Mouse (Mus musculus): ENCODE measurements at regions not wholly inside any gene's neighbourhood (a gene's known extent, or its start where the extent isn't known, plus 50 kb on each side); places are given as distances from the start of the nearest gene placed in this dataset.

DNA sequence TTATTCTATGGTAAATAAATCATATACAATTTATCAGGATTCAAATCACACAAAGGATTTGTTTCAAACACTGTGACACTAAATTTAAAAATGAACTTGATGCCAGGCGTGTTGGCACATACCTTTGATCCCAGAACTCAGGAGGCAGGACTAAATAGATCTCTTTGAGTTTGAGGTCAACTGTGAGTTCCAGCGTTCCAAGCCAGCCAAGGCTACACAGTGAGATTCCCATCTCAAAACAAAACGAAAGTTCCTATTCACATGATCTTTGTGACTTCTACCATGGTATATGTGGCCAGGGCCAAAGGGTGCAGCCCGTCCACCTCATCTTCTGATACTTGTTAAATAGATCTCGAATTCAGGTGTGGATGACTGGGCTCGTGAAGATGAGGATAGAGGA, 216.9 kb upstream of the Dio3 start:
- Histone ChIP-seq H3K9ac (ENCODE audit: low read depth, low read length) (no peak overlapping the region), H3K4me3 (ENCODE audit: low read depth, low read length) (no peak overlapping the region), H3K36me3 (ENCODE audit: control insufficient read depth, insufficient read depth, low read length) (no peaks in the 10 kb centered on the region), H3K27ac (replicated peaks; ENCODE audit: low read depth, low read length) (no peak overlapping the region), H3K9me3 (ENCODE audit: control insufficient read depth, low read length) (no peaks in the 10 kb centered on the region), H3K4me1 (ENCODE audit: control insufficient read depth, insufficient read depth, low read length) (no peaks in the 10 kb centered on the region), H3K27me3 (replicated peaks; ENCODE audit: control insufficient read depth, insufficient read depth, low read length) (no peaks in the 10 kb centered on the region), H3K4me2 (ENCODE audit: low read depth, low read length) (no peak overlapping the region)
- ATAC-seq (ENCODE audit: low read depth) (no peak), DNase-seq (ENCODE audit: low spot score) (no peak)
- 86% methylated on average over 6 of the region's 6 CpGs for WGBS

DNA sequence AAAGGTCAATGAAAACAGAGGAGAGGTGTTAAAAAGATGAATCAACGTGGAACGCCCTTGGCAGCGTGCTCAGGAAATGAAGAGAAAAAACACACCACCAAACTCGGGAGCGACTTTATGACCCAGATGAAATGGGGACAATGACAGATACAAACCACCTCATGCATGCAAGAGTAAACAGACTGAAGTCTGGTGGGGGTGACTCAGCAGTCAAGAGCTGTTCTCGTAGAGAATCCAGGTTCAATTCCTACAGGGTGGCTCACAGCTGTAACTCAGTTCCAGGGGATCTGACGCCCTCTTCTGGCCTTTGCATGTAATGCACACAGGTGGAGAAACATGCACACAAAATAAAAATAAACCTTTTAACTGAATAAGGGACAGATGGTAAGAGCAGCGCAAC, 215.9 kb upstream of the Dio3 start:
- Histone ChIP-seq H3K9ac (ENCODE audit: low read depth, low read length) (no peak overlapping the region), H3K9me3 (ENCODE audit: control insufficient read depth, low read length) (peaks cover 2% of the 10 kb centered on the region), H3K4me1 (ENCODE audit: control insufficient read depth, insufficient read depth, low read length) (no peaks in the 10 kb centered on the region), H3K36me3 (ENCODE audit: control insufficient read depth, insufficient read depth, low read length) (no peaks in the 10 kb centered on the region), H3K4me3 (ENCODE audit: low read depth, low read length) (no peak overlapping the region), H3K27ac (replicated peaks; ENCODE audit: low read depth, low read length) (no peak overlapping the region), H3K27me3 (replicated peaks; ENCODE audit: control insufficient read depth, insufficient read depth, low read length) (no peaks in the 10 kb centered on the region), H3K4me2 (ENCODE audit: low read depth, low read length) (no peak overlapping the region)
- 72% methylated on average over 8 of the region's 8 CpGs for WGBS
- DNase-seq (ENCODE audit: low spot score) (no peak), ATAC-seq (ENCODE audit: low read depth) (no peak)

DNA sequence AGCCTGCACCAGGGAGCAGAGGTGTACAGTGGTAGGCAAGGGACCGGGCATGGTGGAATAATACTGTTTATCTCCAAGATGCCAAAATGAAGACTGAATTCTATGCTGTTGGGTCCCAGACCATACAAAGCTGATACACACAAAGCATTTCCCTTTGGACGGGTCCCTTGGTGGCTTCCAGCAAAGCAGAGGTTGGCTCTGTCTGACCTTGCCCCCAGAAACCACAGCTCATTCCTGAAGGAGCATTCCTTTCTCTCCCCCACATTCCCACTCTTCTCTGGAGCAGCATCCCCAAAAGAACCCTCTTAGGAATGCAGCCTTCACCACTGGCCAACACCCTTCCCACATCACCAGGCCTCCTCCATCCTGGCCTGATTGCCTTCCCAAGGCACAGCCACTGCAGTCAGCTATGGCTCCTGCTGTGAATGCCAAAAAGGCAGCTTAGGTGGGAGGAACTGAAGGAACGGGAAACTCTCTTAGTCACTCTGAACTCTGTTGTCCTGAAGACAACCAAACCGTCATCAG, 212.4 kb upstream of the Dio3 start:
- H3K4me2 ChIP-seq (ENCODE audit: low read depth, low read length) = no peak overlapping the region
- H3K4me1 ChIP-seq (ENCODE audit: control insufficient read depth, insufficient read depth, low read length) = no peaks in the 10 kb centered on the region
- no peak overlapping the region for H3K27ac ChIP-seq (replicated peaks; ENCODE audit: low read depth, low read length)
- no peaks in the 10 kb centered on the region for H3K27me3 ChIP-seq (replicated peaks; ENCODE audit: control insufficient read depth, insufficient read depth, low read length)
- no peaks in the 10 kb centered on the region for H3K36me3 ChIP-seq (ENCODE audit: control insufficient read depth, insufficient read depth, low read length)
- no peak for ATAC-seq (ENCODE audit: low read depth)
- no peak overlapping the region for H3K9ac ChIP-seq (ENCODE audit: low read depth, low read length)
- H3K4me3 ChIP-seq (ENCODE audit: low read depth, low read length) = no peak overlapping the region
- WGBS = 71% methylated on average over 4 of the region's 4 CpGs
- DNase-seq (ENCODE audit: low spot score) = no peak
- peaks cover 22% of the 10 kb centered on the region for H3K9me3 ChIP-seq (ENCODE audit: control insufficient read depth, low read length)

DNA sequence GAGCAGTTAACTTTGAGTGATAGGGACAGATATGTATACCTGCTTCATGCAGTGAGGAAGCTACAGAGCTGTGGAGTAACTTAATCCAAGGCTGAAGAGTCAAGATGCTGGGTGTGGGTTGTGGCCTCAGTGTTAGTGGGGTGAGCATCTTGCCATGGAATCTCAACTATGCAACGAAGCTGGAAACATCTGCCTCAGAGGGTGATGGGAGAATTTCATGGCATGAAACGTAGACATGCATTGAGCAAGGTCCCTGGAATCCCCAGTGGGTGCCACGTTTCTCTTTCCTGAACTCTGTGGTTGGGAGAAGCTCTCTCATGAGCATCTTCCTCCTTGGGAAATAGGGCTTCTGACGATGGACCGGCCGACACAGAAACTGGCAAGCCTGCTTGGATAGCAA, 208.4 kb upstream of the Dio3 start:
- peaks cover 22% of the 10 kb centered on the region for H3K9me3 ChIP-seq (ENCODE audit: control insufficient read depth, low read length)
- H3K27ac ChIP-seq (replicated peaks; ENCODE audit: low read depth, low read length) = no peak overlapping the region
- DNase-seq (ENCODE audit: low spot score) (no peak), ATAC-seq (ENCODE audit: low read depth) (no peak)
- H3K4me3 ChIP-seq (ENCODE audit: low read depth, low read length) = no peak overlapping the region
- H3K4me1 ChIP-seq (ENCODE audit: control insufficient read depth, insufficient read depth, low read length) = no peaks in the 10 kb centered on the region
- H3K36me3 ChIP-seq (ENCODE audit: control insufficient read depth, insufficient read depth, low read length) = no peaks in the 10 kb centered on the region
- H3K27me3 ChIP-seq (replicated peaks; ENCODE audit: control insufficient read depth, insufficient read depth, low read length) = no peaks in the 10 kb centered on the region
- no peak overlapping the region for H3K9ac ChIP-seq (ENCODE audit: low read depth, low read length)
- 76% methylated on average over 6 of the region's 6 CpGs for WGBS
- no peak overlapping the region for H3K4me2 ChIP-seq (ENCODE audit: low read depth, low read length)

DNA sequence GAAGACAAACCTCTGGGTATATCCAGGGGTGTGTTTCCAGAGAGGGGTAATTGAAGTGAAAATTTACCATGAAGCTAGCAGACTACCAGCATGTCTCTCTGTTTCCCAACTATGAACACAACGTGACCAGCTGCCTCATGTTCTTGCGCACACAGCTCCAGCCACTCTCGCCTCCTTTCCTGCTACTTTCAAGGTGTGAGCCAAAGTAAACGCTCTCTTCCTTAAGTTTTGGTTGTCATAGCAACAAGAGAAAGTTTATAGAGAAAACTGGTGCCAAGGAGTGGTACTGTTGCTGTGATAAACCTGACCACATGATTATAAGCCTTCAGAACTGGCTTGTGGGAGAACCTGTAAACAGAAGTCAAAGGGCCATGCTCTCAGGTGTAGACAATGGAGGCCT, 207.0 kb upstream of the Dio3 start:
- H3K4me1 ChIP-seq (ENCODE audit: control insufficient read depth, insufficient read depth, low read length) = no peaks in the 10 kb centered on the region
- WGBS = 58% methylated on average over 4 of the region's 4 CpGs
- ATAC-seq (ENCODE audit: low read depth) (no peak), DNase-seq (ENCODE audit: low spot score) (no peak)
- peaks cover 22% of the 10 kb centered on the region for H3K9me3 ChIP-seq (ENCODE audit: control insufficient read depth, low read length)
- no peak overlapping the region for H3K4me3 ChIP-seq (ENCODE audit: low read depth, low read length)
- H3K27me3 ChIP-seq (replicated peaks; ENCODE audit: control insufficient read depth, insufficient read depth, low read length) = no peaks in the 10 kb centered on the region
- H3K27ac ChIP-seq (replicated peaks; ENCODE audit: low read depth, low read length) = no peak overlapping the region
- no peak overlapping the region for H3K4me2 ChIP-seq (ENCODE audit: low read depth, low read length)
- H3K9ac ChIP-seq (ENCODE audit: low read depth, low read length) = no peak overlapping the region
- H3K36me3 ChIP-seq (ENCODE audit: control insufficient read depth, insufficient read depth, low read length) = no peaks in the 10 kb centered on the region

DNA sequence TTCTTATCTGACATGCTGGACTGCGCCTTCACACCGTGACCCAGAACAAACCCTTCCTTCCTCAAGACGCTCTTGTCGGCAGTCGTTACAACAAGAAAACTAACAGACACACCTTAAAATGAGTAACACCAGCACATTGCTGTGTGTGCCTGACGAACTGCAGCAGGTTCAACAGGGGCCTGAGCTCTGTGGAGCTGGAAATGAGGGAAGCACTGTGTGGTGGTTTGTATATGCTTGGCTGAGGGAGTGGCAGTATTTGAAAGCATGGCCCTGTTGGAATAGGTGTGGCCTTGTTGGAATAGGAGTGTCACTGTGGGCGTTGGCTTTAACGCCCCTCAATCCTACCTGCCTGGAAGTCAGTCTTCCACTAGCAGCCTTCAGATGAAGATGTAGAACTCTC, 203.9 kb upstream of the Dio3 start:
- ATAC-seq (ENCODE audit: low read depth) (no peak), DNase-seq (ENCODE audit: low spot score) (no peak)
- no peaks in the 10 kb centered on the region for H3K27me3 ChIP-seq (replicated peaks; ENCODE audit: control insufficient read depth, insufficient read depth, low read length)
- peaks cover 2% of the 10 kb centered on the region; the same call in 1 of the 2 replicates for H3K9me3 ChIP-seq (ENCODE audit: control insufficient read depth, low read length)
- no peak overlapping the region for H3K27ac ChIP-seq (replicated peaks; ENCODE audit: low read depth, low read length)
- H3K9ac ChIP-seq (ENCODE audit: low read depth, low read length) = no peak overlapping the region
- no peak overlapping the region for H3K4me2 ChIP-seq (ENCODE audit: low read depth, low read length)
- H3K4me3 ChIP-seq (ENCODE audit: low read depth, low read length) = no peak overlapping the region
- WGBS = 91% methylated on average over 8 of the region's 8 CpGs
- H3K36me3 ChIP-seq (ENCODE audit: control insufficient read depth, insufficient read depth, low read length) = no peaks in the 10 kb centered on the region
- no peaks in the 10 kb centered on the region for H3K4me1 ChIP-seq (ENCODE audit: control insufficient read depth, insufficient read depth, low read length)

DNA sequence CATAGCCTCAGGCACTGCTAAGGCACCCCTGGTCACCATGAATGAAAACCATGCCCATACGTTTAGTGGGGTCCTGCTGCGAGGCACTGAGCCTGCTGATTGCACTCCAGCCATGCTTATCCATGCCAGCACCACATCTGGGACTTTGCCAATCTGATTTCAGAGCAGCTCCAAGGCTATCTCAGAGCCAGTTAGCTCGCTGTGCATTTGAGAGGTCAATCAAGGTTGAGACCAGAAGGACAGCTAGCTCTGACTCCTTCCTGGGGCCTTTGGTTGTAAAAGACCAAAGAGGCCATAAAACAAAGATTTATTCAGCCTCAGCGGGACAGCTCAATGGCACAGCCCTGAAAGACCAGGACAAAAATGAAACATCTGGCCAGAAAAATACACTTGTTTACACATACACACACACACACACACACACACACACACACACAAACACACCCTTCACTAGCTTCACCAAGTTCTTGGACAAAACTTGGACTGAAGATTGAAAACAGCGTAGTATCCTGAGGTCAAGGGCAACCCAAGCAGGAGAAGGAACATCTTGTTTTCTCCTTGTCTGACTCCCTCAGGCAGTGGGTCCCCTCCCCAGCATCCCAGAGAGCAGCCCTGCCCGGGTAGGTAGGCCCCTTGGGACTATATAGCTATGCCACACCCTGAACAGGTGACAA, 201.5 kb upstream of the Dio3 start:
- Histone ChIP-seq H3K9ac (ENCODE audit: low read depth, low read length) (no peak overlapping the region), H3K27me3 (replicated peaks; ENCODE audit: control insufficient read depth, insufficient read depth, low read length) (no peaks in the 10 kb centered on the region), H3K4me1 (ENCODE audit: control insufficient read depth, insufficient read depth, low read length) (no peaks in the 10 kb centered on the region), H3K4me2 (ENCODE audit: low read depth, low read length) (no peak overlapping the region), H3K36me3 (ENCODE audit: control insufficient read depth, insufficient read depth, low read length) (no peaks in the 10 kb centered on the region), H3K27ac (replicated peaks; ENCODE audit: low read depth, low read length) (no peak overlapping the region), H3K4me3 (ENCODE audit: low read depth, low read length) (no peak overlapping the region), H3K9me3 (ENCODE audit: control insufficient read depth, low read length) (0 out of 2 replicates have a peak, but pooled peaks cover 6% of the 10 kb centered on the region)
- WGBS = 59% methylated on average over 6 of the region's 6 CpGs
- ATAC-seq (ENCODE audit: low read depth) = no peak
- no peak for DNase-seq (ENCODE audit: low spot score)

DNA sequence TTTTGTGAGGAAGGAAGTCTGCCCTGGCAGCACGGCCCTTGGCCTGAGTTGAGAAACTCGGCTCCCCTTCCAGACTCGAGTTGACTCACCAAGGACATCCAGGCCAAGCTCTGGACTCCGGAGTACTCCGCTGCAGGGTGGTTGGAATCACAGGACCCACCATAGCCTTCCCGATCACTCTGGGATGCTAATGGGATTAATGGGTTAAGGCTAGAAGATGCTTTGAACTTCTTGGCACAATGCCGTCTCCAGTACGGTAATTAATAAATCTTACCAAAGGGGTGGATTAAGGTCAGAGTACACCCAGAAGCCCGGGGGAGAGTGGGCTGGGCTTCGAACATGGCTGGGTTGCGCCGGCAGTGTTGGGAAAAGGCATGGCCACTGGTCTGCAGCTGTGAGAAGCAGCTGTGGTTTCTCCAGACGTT, 200.8 kb upstream of the Dio3 start:
- Histone ChIP-seq H3K4me1 (ENCODE audit: control insufficient read depth, insufficient read depth, low read length) (no peaks in the 10 kb centered on the region), H3K36me3 (ENCODE audit: control insufficient read depth, insufficient read depth, low read length) (no peaks in the 10 kb centered on the region), H3K4me2 (ENCODE audit: low read depth, low read length) (no peak overlapping the region), H3K9me3 (ENCODE audit: control insufficient read depth, low read length) (0 out of 2 replicates have a peak, but pooled peaks cover 6% of the 10 kb centered on the region), H3K4me3 (ENCODE audit: low read depth, low read length) (no peak overlapping the region), H3K27me3 (replicated peaks; ENCODE audit: control insufficient read depth, insufficient read depth, low read length) (no peaks in the 10 kb centered on the region), H3K27ac (replicated peaks; ENCODE audit: low read depth, low read length) (no peak overlapping the region), H3K9ac (ENCODE audit: low read depth, low read length) (no peak overlapping the region)
- DNase-seq (ENCODE audit: low spot score) = peak; percentile 13
- 71% methylated on average over 13 of the region's 13 CpGs for WGBS
- ATAC-seq (ENCODE audit: low read depth) = no peak
